Mouse (Mus musculus) R1 (cell line): ENCODE measurements around the gene Foxc1.
A peak's percentile ranks its signal among the peaks of the same experiment; 100 is the strongest.

Experiments
- DNase-seq: peaks from one replicate; pipeline ENCODE4 v3.0.0-alpha.2; 2018; ENCODE audit warnings: low read depth, low spot score

Foxc1 gene

GRCm38 (mm10) chr13:31806428-31806832, at the start of gene Foxc1:
Foxc1 (plus strand) TSS chr13:31806633.
- DNase-seq: peak; percentile 72

- DNase-seq: no peak
Observed at GRCm38 (mm10) chr13:31760411-31760810, 46.0 kb upstream of the Foxc1 start.

GRCm38 (mm10) chr13:31761057-31761456, 45.4 kb upstream of the Foxc1 start:
- DNase-seq: peak; percentile 33

- DNase-seq: no peak
Observed at GRCm38 (mm10) chr13:31764419-31764818, 42.0 kb upstream of the Foxc1 start.

- no peak for DNase-seq
Observed at GRCm38 (mm10) chr13:31765564-31765963, 40.9 kb upstream of the Foxc1 start.

- DNase-seq: no peak
Observed at GRCm38 (mm10) chr13:31772882-31773281, 33.6 kb upstream of the Foxc1 start.

- DNase-seq: no peak
Observed at GRCm38 (mm10) chr13:31775762-31776161, 30.7 kb upstream of the Foxc1 start.

- DNase-seq: peak; percentile 42
Observed at GRCm38 (mm10) chr13:31779281-31779981, 27.0 kb upstream of the Foxc1 start.

GRCm38 (mm10) chr13:31780299-31780698, 26.1 kb upstream of the Foxc1 start:
- DNase-seq: no peak

- no peak for DNase-seq
Observed at GRCm38 (mm10) chr13:31782063-31782462, 24.4 kb upstream of the Foxc1 start.

- DNase-seq: no peak
Observed at GRCm38 (mm10) chr13:31784757-31785156, 21.7 kb upstream of the Foxc1 start.

- peak; percentile 73 for DNase-seq
Observed at GRCm38 (mm10) chr13:31792480-31793132, 13.8 kb upstream of the Foxc1 start.

GRCm38 (mm10) chr13:31793163-31793562, 13.3 kb upstream of the Foxc1 start:
- DNase-seq: no peak

GRCm38 (mm10) chr13:31797346-31797745, 9.1 kb upstream of the Foxc1 start:
- DNase-seq: no peak

- no peak for DNase-seq
Observed at GRCm38 (mm10) chr13:31798075-31798474, 8.4 kb upstream of the Foxc1 start.

- DNase-seq: peak; percentile 66
Observed at GRCm38 (mm10) chr13:31800581-31801576, 5.6 kb upstream of the Foxc1 start.

- peak; percentile 21 for DNase-seq
Observed at GRCm38 (mm10) chr13:31801703-31802305, 4.6 kb upstream of the Foxc1 start.

- DNase-seq: no peak
Observed at GRCm38 (mm10) chr13:31802447-31802846, 4.0 kb upstream of the Foxc1 start.

- no peak for DNase-seq
Observed at GRCm38 (mm10) chr13:31803166-31804093, 3.0 kb upstream of the Foxc1 start.

- peak; percentile 22 for DNase-seq
Observed at GRCm38 (mm10) chr13:31804571-31804970, 1.9 kb upstream of the Foxc1 start.
